Comparison of ENCODE assay signal across 9 mouse cellular contexts in genomic region chr11:33871998-33872715, GRCm38 (mm10).
A peak's percentile ranks its signal among the peaks of the same experiment; 100 is the strongest.
DNase-seq lines count a peak whose midpoint lies in the region; ATAC-seq and TF ChIP-seq lines count a peak whose summit lies in the region.
"Had no signal": no experiment of that assay in that cellular context is flagged by ENCODE, and none has a peak within 500 bp of the region (broad histone marks: within the 10 kb centered on the region; RNA-seq: fewer than 3 reads in every experiment).

No protein-coding gene starts in this region.

- H3K4me2 ChIP-seq in hindbrain, postnatal 0 days (ENCODE audit: low read depth, low read length), result no peak overlapping the region
- no peak overlapping the region for H3K4me2 ChIP-seq in embryonic facial prominence, embryonic 14.5 days (ENCODE audit: low read depth, low read length)
- H3K4me2 ChIP-seq in limb, embryonic 12.5 days, result no peak overlapping the region

- no peak for ATAC-seq in hindbrain, postnatal 0 days
- ATAC-seq in embryonic facial prominence, embryonic 14.5 days (ENCODE audit: low read depth), result no peak; the same call in 1 of the 2 replicates
- peak; percentile 31; the same call in 1 of the 2 replicates for ATAC-seq in limb, embryonic 12.5 days (ENCODE audit: insufficient number of reproducible peaks, insufficient read depth, low FRiP score, low TSS enrichment, low read depth)
- ATAC-seq: Patski had no signal

- no peak overlapping the region for H3K9ac ChIP-seq in hindbrain, postnatal 0 days (replicated peaks; ENCODE audit: low read length)
- no peak overlapping the region for H3K9ac ChIP-seq in embryonic facial prominence, embryonic 14.5 days (ENCODE audit: low read depth, low read length)
- H3K9ac ChIP-seq in limb, embryonic 12.5 days (replicated peaks), result no peak overlapping the region

- H3K9me3 ChIP-seq in hindbrain, embryonic 10.5 days, result 0 out of 2 replicates have a peak, but pooled peaks cover 6% of the 10 kb centered on the region
- peaks cover 2% of the 10 kb centered on the region; the same call in 1 of the 2 replicates for H3K9me3 ChIP-seq in hindbrain, postnatal 0 days (ENCODE audit: low read length)
- H3K9me3 ChIP-seq in embryonic facial prominence, embryonic 14.5 days (ENCODE audit: control insufficient read depth, low read length), result peaks cover 7% of the 10 kb centered on the region; the same call in 1 of the 2 replicates
- peaks cover 9% of the 10 kb centered on the region; the same call in 1 of the 2 replicates for H3K9me3 ChIP-seq in limb, embryonic 12.5 days

- no peak for TF ChIP-seq CTCF in hindbrain, postnatal 0 days (IDR thresholded peaks at IDR 0.05; ENCODE audit: low read depth)
- no peak for TF ChIP-seq CTCF in small intestine, adult 2 months (IDR thresholded peaks at IDR 0.05; ENCODE audit: extremely low read depth, insufficient read length, insufficient replicate concordance, low read depth, low read length)

- DNase-seq in hindbrain, embryonic 10.5 days (ENCODE audit: low spot score), result no peak
- DNase-seq in hindbrain, postnatal 0 days (ENCODE audit: low spot score), result no peak
- peak; percentile 63 for DNase-seq in embryonic facial prominence, embryonic 14.5 days (ENCODE audit: low spot score)
- DNase-seq in gastrocnemius, postnatal 4 days (ENCODE audit: low spot score in 2 of 2), result no peak
- DNase-seq in retina, postnatal 1 day, result no peak
- no peak for DNase-seq in frontal cortex, postnatal 25 days (ENCODE audit: low spot score in 2 of 2)

- no peak overlapping the region for H3K4me3 ChIP-seq in hindbrain, embryonic 10.5 days
- H3K4me3 ChIP-seq in hindbrain, postnatal 0 days (ENCODE audit: low read length), result no peak overlapping the region
- H3K4me3 ChIP-seq in embryonic facial prominence, embryonic 14.5 days (ENCODE audit: low read depth, low read length), result no peak overlapping the region
- no peak overlapping the region for H3K4me3 ChIP-seq in limb, embryonic 12.5 days (replicated peaks)
- no peak overlapping the region for H3K4me3 ChIP-seq in small intestine, adult 2 months (ENCODE audit: low read depth, low read length)

- no peak for TF ChIP-seq POLR2A in small intestine, adult 2 months (IDR thresholded peaks at IDR 0.05; ENCODE audit: low read depth, low read length)

- peaks cover 25% of the 10 kb centered on the region for H3K4me1 ChIP-seq in hindbrain, embryonic 10.5 days (replicated peaks)
- H3K4me1 ChIP-seq in hindbrain, postnatal 0 days (ENCODE audit: insufficient read depth, low read length), result no peaks in the 10 kb centered on the region
- peaks cover 12% of the 10 kb centered on the region; the same call in 1 of the 2 replicates for H3K4me1 ChIP-seq in embryonic facial prominence, embryonic 14.5 days (ENCODE audit: control insufficient read depth, insufficient read depth, low read length)
- H3K4me1 ChIP-seq in limb, embryonic 12.5 days (replicated peaks), result peaks cover 13% of the 10 kb centered on the region
- peaks cover 13% of the 10 kb centered on the region; the same call in 1 of the 2 replicates for H3K4me1 ChIP-seq in small intestine, adult 2 months (ENCODE audit: control insufficient read depth, insufficient read depth, insufficient read length, low read length)

- peak overlapping the region; percentile 40; the same call in 1 of the 2 replicates for H3K27ac ChIP-seq in hindbrain, embryonic 10.5 days
- no peak overlapping the region for H3K27ac ChIP-seq in hindbrain, postnatal 0 days
- H3K27ac ChIP-seq in embryonic facial prominence, embryonic 14.5 days (replicated peaks; ENCODE audit: low read depth, low read length), result 0 out of 2 replicates have a peak overlapping the region, but pooled peaks have one; percentile 18
- H3K27ac ChIP-seq in limb, embryonic 12.5 days, result no peak overlapping the region; the same call in 1 of the 2 replicates
- H3K27ac ChIP-seq in small intestine, adult 2 months (ENCODE audit: insufficient read depth, low read depth, low read length), result peak overlapping the region; percentile 16; the same call in 1 of the 2 replicates

- WGBS in hindbrain, embryonic 10.5 days, result 63% methylated on average over 9 of the region's 9 CpGs
- 41% methylated on average over 9 of the region's 9 CpGs for WGBS in hindbrain, postnatal 0 days
- WGBS in embryonic facial prominence, embryonic 14.5 days, result 24% methylated on average over 9 of the region's 9 CpGs
- WGBS in limb, embryonic 12.5 days, result 38% methylated on average over 9 of the region's 9 CpGs
- WGBS in small intestine, adult 2 months, result 25% methylated on average over 9 of the region's 9 CpGs

- no peaks in the 10 kb centered on the region for H3K27me3 ChIP-seq in hindbrain, embryonic 10.5 days (ENCODE audit: insufficient read depth, poor library complexity, severe bottlenecking)
- no peaks in the 10 kb centered on the region for H3K27me3 ChIP-seq in hindbrain, postnatal 0 days (ENCODE audit: insufficient read depth, low read length)
- H3K27me3 ChIP-seq in embryonic facial prominence, embryonic 14.5 days (replicated peaks; ENCODE audit: control insufficient read depth, insufficient read depth, low read length), result no peaks in the 10 kb centered on the region
- H3K27me3 ChIP-seq in limb, embryonic 12.5 days, result no peaks in the 10 kb centered on the region
- no peaks in the 10 kb centered on the region for H3K27me3 ChIP-seq in small intestine, adult 2 months (ENCODE audit: control insufficient read depth, insufficient read depth, low read length)
- H3K27me3 ChIP-seq: Patski had no signal

- H3K36me3 ChIP-seq in hindbrain, embryonic 10.5 days, result no peaks in the 10 kb centered on the region
- no peaks in the 10 kb centered on the region for H3K36me3 ChIP-seq in hindbrain, postnatal 0 days (ENCODE audit: insufficient read depth, low read length)
- no peaks in the 10 kb centered on the region for H3K36me3 ChIP-seq in embryonic facial prominence, embryonic 14.5 days (ENCODE audit: control insufficient read depth, insufficient read depth, low read length)
- no peaks in the 10 kb centered on the region for H3K36me3 ChIP-seq in limb, embryonic 12.5 days
- H3K36me3 ChIP-seq in small intestine, adult 2 months (ENCODE audit: control insufficient read depth, insufficient read depth, low read length), result no peaks in the 10 kb centered on the region

Comparison
In these comparisons a context has a peak if more than half of its experiments do, and no peak if none do; other contexts are left out.
1. H3K27ac ChIP-seq: peak in hindbrain, embryonic 10.5 days (single experiment), embryonic facial prominence, embryonic 14.5 days (single experiment) and small intestine, adult 2 months (single experiment); none in hindbrain, postnatal 0 days (single experiment) and limb, embryonic 12.5 days (single experiment).